Mouse (Mus musculus) CH12.LX (cell line): ENCODE measurements around the gene Milr1. TPM values are rescaled to one million over a fixed set of nuclear protein-coding genes. Genes with fewer than 3 reads are reported as not detected.

ENCODE experiments used
- DNase-seq: peaks from one replicate; pipeline ENCODE4 v3.0.0-alpha.2; 2013; ENCODE audit errors: extremely low read depth
- H3K27ac ChIP-seq: 2 replicates; pipeline ENCODE4 v1.5.1; 2012; ENCODE audit warnings: low read depth, mild to moderate bottlenecking, control low read depth, moderate library complexity; ENCODE audit not compliant: insufficient read depth
- H3K27me3 ChIP-seq: replicated peaks from 2 replicates; pipeline ENCODE3; 2012; ENCODE audit warnings: inconsistent platforms
- H3K36me3 ChIP-seq, 2 experiments: replicated peaks in 1 of 2; 2 replicates each; pipeline versions ENCODE3 to v1.6.1; 2012; ENCODE audit warnings: inconsistent platforms in 1 of 2, low read length in 1 of 2, mild to moderate bottlenecking in 1 of 2, mixed read lengths in 1 of 2, moderate library complexity in 1 of 2; ENCODE audit not compliant: control insufficient read depth in 1 of 2, insufficient read depth in 1 of 2
- H3K4me1 ChIP-seq, 2 experiments: 2 replicates each; pipeline ENCODE4 v1.6.1; 2012; ENCODE audit warnings: inconsistent platforms in 1 of 2, moderate library complexity in 1 of 2; ENCODE audit not compliant: insufficient read depth in 2 of 2, control insufficient read depth in 1 of 2
- H3K4me2 ChIP-seq: 2 replicates; pipeline ENCODE4 v1.6.1; 2012; ENCODE audit warnings: low read depth, mild to moderate bottlenecking, control low read depth; ENCODE audit not compliant: poor library complexity, insufficient read depth, severe bottlenecking
- H3K4me3 ChIP-seq, 3 experiments: fragments of 150-350 bp in 1 of 3; sonication (generic) in 1 of 3; replicated peaks in 1 of 3; 2 replicates each; pipeline versions ENCODE3 to v1.5.1; 2011 to 2012; ENCODE audit warnings: low read depth in 2 of 3, low read length in 2 of 3, mild to moderate bottlenecking in 2 of 3, moderate library complexity in 2 of 3, control low read depth in 1 of 3, improper control_type of control experiment in 1 of 3, inconsistent platforms in 1 of 3, mixed read lengths in 1 of 3; ENCODE audit not compliant: poor library complexity in 1 of 3
- H3K79me2 ChIP-seq: replicated peaks from 2 replicates; pipeline ENCODE4 v1.6.1; 2012; ENCODE audit warnings: mild to moderate bottlenecking, moderate library complexity; ENCODE audit not compliant: control insufficient read depth, poor library complexity, insufficient read depth, severe bottlenecking; ENCODE audit errors: extremely low read depth
- H3K9ac ChIP-seq: 2 replicates; pipeline ENCODE4 v1.6.1; 2012; ENCODE audit warnings: low read depth, mild to moderate bottlenecking, control low read depth, moderate library complexity; ENCODE audit not compliant: insufficient read depth
- H3K9me3 ChIP-seq: replicated peaks from 2 replicates; pipeline ENCODE3; 2012; ENCODE audit warnings: low read length, inconsistent platforms, mixed read lengths
- BHLHE40 ChIP-seq: IDR thresholded peaks from 2 replicates; pipeline ENCODE4 v1.6.1; 2011; ENCODE audit warnings: mild to moderate bottlenecking, low read depth, low read length, improper control_type of control experiment
- CTCF ChIP-seq, 2 experiments: IDR thresholded peaks in 1 of 2; conservative IDR thresholded peaks in 1 of 2; 2 replicates each; pipeline ENCODE4 v1.5.1; 2011 to 2012; ENCODE audit warnings: low read depth in 2 of 2, low read length in 2 of 2, improper control_type of control experiment in 1 of 2, inconsistent platforms in 1 of 2, mild to moderate bottlenecking in 1 of 2, moderate library complexity in 1 of 2
- ELF1 ChIP-seq: IDR thresholded peaks from 2 replicates; pipeline ENCODE4 v1.6.1; 2014; ENCODE audit warnings: low read depth, mild to moderate bottlenecking, inconsistent platforms, low read length, improper control_type of control experiment
- EP300 ChIP-seq: IDR thresholded peaks from 2 replicates; pipeline ENCODE4 v1.6.1; 2011; ENCODE audit warnings: low read length, improper control_type of control experiment
- IRF4 ChIP-seq: IDR thresholded peaks from 2 replicates; pipeline ENCODE4 v1.6.1; 2014; ENCODE audit warnings: low read depth, mild to moderate bottlenecking, inconsistent platforms, low read length, improper control_type of control experiment
- JUN ChIP-seq: IDR thresholded peaks from 2 replicates; pipeline ENCODE4 v1.6.1; 2011; ENCODE audit warnings: low read depth, mild to moderate bottlenecking, low read length, improper control_type of control experiment, moderate library complexity; ENCODE audit not compliant: insufficient read depth
- JUND ChIP-seq: conservative IDR thresholded peaks from 2 replicates; pipeline ENCODE4 v1.6.1; 2011; ENCODE audit warnings: low read depth, low read length, improper control_type of control experiment
- KAT2A ChIP-seq: IDR thresholded peaks from 2 replicates; pipeline ENCODE4 v1.6.1; 2012; ENCODE audit warnings: low read length, improper control_type of control experiment, inconsistent platforms; ENCODE audit not compliant: insufficient replicate concordance
- MAZ ChIP-seq: IDR thresholded peaks from 2 replicates; pipeline ENCODE4 v1.6.1; 2012; ENCODE audit warnings: low read depth, mild to moderate bottlenecking, inconsistent platforms, low read length, improper control_type of control experiment, moderate library complexity
- NELFE ChIP-seq: IDR thresholded peaks from 2 replicates; pipeline ENCODE4 v1.6.1; 2011; ENCODE audit warnings: low read depth, low read length, improper control_type of control experiment
- NRF1 ChIP-seq: IDR thresholded peaks from 2 replicates; pipeline ENCODE4 v1.6.1; 2014; ENCODE audit warnings: low read depth, mild to moderate bottlenecking, inconsistent platforms, low read length, improper control_type of control experiment, moderate library complexity
- PAX5 ChIP-seq: IDR thresholded peaks from 2 replicates; pipeline ENCODE4 v1.6.1; 2012; ENCODE audit warnings: low read length, inconsistent platforms, mixed read lengths
- POLR2AphosphoS2 ChIP-seq: IDR thresholded peaks from 2 replicates; pipeline ENCODE4 v1.6.1; 2011; ENCODE audit warnings: low read depth, low read length, improper control_type of control experiment
- RAD21 ChIP-seq: IDR thresholded peaks from 2 replicates; pipeline ENCODE4 v1.6.1; 2011; ENCODE audit warnings: low read depth, mild to moderate bottlenecking, low read length, improper control_type of control experiment, moderate library complexity
- SIN3A ChIP-seq: IDR thresholded peaks from 2 replicates; pipeline ENCODE4 v1.6.1; 2012; ENCODE audit warnings: low read length, improper control_type of control experiment, inconsistent platforms
- SMC3 ChIP-seq: IDR thresholded peaks from 2 replicates; pipeline ENCODE4 v1.6.1; 2011; ENCODE audit warnings: low read depth, low read length, improper control_type of control experiment
- TCF12 ChIP-seq: IDR thresholded peaks from 2 replicates; pipeline ENCODE4 v1.6.1; 2014; ENCODE audit warnings: low read depth, mild to moderate bottlenecking, inconsistent platforms, low read length, improper control_type of control experiment
- USF2 ChIP-seq: conservative IDR thresholded peaks from 2 replicates; pipeline ENCODE4 v1.6.1; 2011; ENCODE audit warnings: low read depth, low read length, improper control_type of control experiment
- ZC3H11A ChIP-seq: IDR thresholded peaks from 2 replicates; pipeline ENCODE4 v1.6.1; 2012; ENCODE audit warnings: low read depth, mild to moderate bottlenecking, inconsistent platforms, low read length, improper control_type of control experiment
- dilution Hi-C: fragments of 300-500 bp; cut with MboI; formaldehyde crosslinking; loops from 2 replicates; pipeline ENCODE4 v1.14.3; 2020; ENCODE audit warnings: low sequenced_read_pairs; ENCODE audit not compliant: extremely low pct_unique_long_range_greater_than_20kb, extremely low pct_ligation_motif_present
- in situ Hi-C: fragments of 300-500 bp; cut with MboI; formaldehyde crosslinking; loops from 3 replicates; pipeline ENCODE4 v1.14.3; 2019; ENCODE audit warnings: low sequenced_read_pairs, low pct_ligation_motif_present, low pct_unique_long_range_greater_than_20kb, mixed read lengths
- polyA plus RNA-seq: library from polyadenylated mRNA; unstranded; fragments of >175 nt; gene quantifications from 2 replicates; pipeline ENCODE4 v1.2.1, GENCODE M21; 2012; ENCODE audit warnings: low read depth; ENCODE audit not compliant: insufficient read length
- total RNA-seq, 2 experiments: library from RNA; depleted of rRNA; stranded (reverse); fragments of 300-350 nt in 1 of 2; fragments of >200 nt in 1 of 2; gene quantifications; 2 replicates each; pipeline ENCODE4 v1.2.3; 2012 to 2014

The Milr1 gene
- total and polyA plus RNA-seq, 3 experiments = 22.0 to 41.2 (median 35.4) TPM

DNA sequence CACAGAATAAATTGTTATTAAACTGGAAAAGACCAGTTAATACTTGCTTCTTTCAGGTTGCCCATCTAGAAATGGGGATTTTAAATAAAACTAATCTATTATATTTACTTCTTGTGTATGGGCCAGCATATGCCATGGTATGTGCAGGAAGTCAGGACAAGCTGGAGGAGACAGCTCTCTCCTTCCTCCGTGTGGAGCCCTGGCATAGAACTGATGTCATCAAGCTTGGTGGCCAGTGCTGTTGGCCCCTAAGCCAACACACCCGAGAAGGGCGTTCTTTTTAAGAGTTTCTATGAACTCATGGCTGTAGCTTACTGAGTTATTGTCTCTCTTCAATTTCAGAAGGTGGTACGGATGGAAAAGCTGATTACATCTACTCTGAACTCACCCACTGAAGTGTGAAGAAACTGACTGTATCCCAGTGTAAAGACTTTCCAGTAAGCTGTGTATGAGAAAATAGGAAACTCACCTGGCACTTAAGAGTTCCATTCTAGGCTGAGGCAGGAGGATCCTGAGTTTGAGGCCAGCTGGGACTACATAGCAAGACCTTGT, 15.7 kb downstream of the Milr1 start:
- TF ChIP-seq SIN3A (no peak), JUND (peak; percentile 65), USF2 (no peak), ZC3H11A (no peak), TCF12 (no peak), NRF1 (no peak), ELF1 (no peak), POLR2AphosphoS2 (0 out of 2 replicates have a peak, but pooled peaks have one; percentile 25), EP300 (peak; percentile 57), NELFE (no peak), PAX5 (no peak), JUN (peak; percentile 40; the same call in 1 of the 2 replicates), MAZ (no peak)
- TF ChIP-seq, all 38 proteins: peak for 4
- H3K4me1 ChIP-seq = peaks cover 15 to 47% of the 10 kb centered on the region in 2 experiments
- H3K79me2 ChIP-seq = peaks cover 3% of the 10 kb centered on the region
- peaks cover 51 to 72% of the 10 kb centered on the region in 2 experiments for H3K36me3 ChIP-seq
- peaks cover 12% of the 10 kb centered on the region for H3K9me3 ChIP-seq
- dilution Hi-C loops (no loop called here), in situ Hi-C loops (loop anchor here (25.0 kb wide), 1 partner anchor 454 kb away; the partner anchor contains the start of genes Cd79b and Gh)
- no peak overlapping the region for H3K27ac ChIP-seq
- H3K4me2 ChIP-seq = no peak overlapping the region
- no peak for DNase-seq
- no peaks in the 10 kb centered on the region for H3K27me3 ChIP-seq
- no peak overlapping the region for H3K4me3 ChIP-seq
- H3K9ac ChIP-seq = no peak overlapping the region

DNA sequence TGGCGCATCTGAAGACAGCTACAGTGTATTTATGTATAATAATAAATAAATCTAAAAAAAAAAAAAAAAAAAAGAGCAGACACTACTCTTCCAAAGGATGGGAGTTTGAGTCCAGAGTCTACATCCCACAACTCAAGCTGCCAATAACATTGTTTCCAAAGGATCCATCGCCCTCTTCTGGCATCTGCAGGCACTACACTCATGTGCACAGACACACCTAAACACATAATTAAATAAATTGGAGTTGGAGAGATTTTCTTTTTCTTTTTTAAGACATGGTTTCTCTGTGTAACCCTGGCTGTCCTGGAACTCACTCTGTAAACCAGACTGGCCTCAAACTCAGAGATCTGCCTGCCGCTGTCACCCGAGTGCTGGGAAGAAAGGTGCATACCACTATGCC, 16.5 kb downstream of the Milr1 start:
- dilution Hi-C loops = no loop called here
- peaks cover 58 to 79% of the 10 kb centered on the region in 2 experiments for H3K36me3 ChIP-seq

More for the DNA sequence above, 16.5 kb downstream of the Milr1 start:
- no peak for TF ChIP-seq KAT2A
- TF ChIP-seq PAX5 = no peak
- TF ChIP-seq IRF4 = no peak
- no peak for TF ChIP-seq ZC3H11A
- TF ChIP-seq BHLHE40 = no peak
- TF ChIP-seq RAD21 = peak; percentile 26
- TF ChIP-seq CTCF (conservative IDR thresholded peaks at IDR 0.05 in 1 of 2, IDR thresholded peaks at IDR 0.05 in 1 of 2; ENCODE audit: low read depth in 2 of 2, low read length in 2 of 2) = peak; percentile 30 to 49; a peak in 3 of 4 replicates
- 0 out of 2 replicates have a peak, but pooled peaks have one; percentile 55 for TF ChIP-seq POLR2AphosphoS2
- TF ChIP-seq SMC3 = peak; percentile 21; the same call in 1 of the 2 replicates
- peaks cover 12% of the 10 kb centered on the region for H3K9me3 ChIP-seq
- H3K4me3 ChIP-seq = no peak overlapping the region
- DNase-seq = no peak
- no peaks in the 10 kb centered on the region for H3K27me3 ChIP-seq
- no peak overlapping the region for H3K4me2 ChIP-seq
- H3K27ac ChIP-seq = no peak overlapping the region
- in situ Hi-C loops = loop anchor here (25.0 kb wide), 1 partner anchor 455 kb away; the partner anchor contains the start of genes Cd79b and Gh
- H3K4me1 ChIP-seq = peaks cover 13 to 41% of the 10 kb centered on the region in 2 experiments; a peak in 3 of 4 replicates
- no peak overlapping the region for H3K9ac ChIP-seq
- H3K79me2 ChIP-seq = peaks cover 3% of the 10 kb centered on the region
